Mouse (Mus musculus) cortical plate, adult 2 months (tissue): ENCODE measurements around the gene Nlgn1. TPM values are rescaled to one million over a fixed set of nuclear protein-coding genes. Genes with fewer than 3 reads are reported as not detected.

Experiments
- H3K27ac ChIP-seq: fragments of 200-500 bp; 2 replicates; pipeline ENCODE4 v1.5.1; 2012; ENCODE audit warnings: low read length, control low read depth, inconsistent platforms; ENCODE audit not compliant: insufficient read depth
- H3K4me1 ChIP-seq: fragments of 200-500 bp; 2 replicates; pipeline ENCODE4 v1.6.1; 2011; ENCODE audit warnings: low read length; ENCODE audit not compliant: control insufficient read depth, insufficient read depth
- H3K4me3 ChIP-seq: fragments of 200-500 bp; 2 replicates; pipeline ENCODE4 v1.5.1; 2011; ENCODE audit warnings: mild to moderate bottlenecking, low read length, control low read depth; ENCODE audit not compliant: insufficient read depth
- CTCF ChIP-seq: fragments of 200-500 bp; IDR thresholded peaks from 2 replicates; pipeline ENCODE4 v1.5.1; 2011; ENCODE audit warnings: mild to moderate bottlenecking, control low read depth, low read length; ENCODE audit not compliant: insufficient read depth; ENCODE audit errors: extremely low read depth
- POLR2A ChIP-seq: fragments of 200-500 bp; IDR thresholded peaks from 2 replicates; pipeline ENCODE4 v1.6.1; 2011; ENCODE audit warnings: mild to moderate bottlenecking, low read length, control low read depth; ENCODE audit not compliant: insufficient read depth; ENCODE audit errors: extremely low read depth
- polyA plus RNA-seq: library from polyadenylated mRNA; depleted of rRNA; stranded (reverse); fragments of >200 nt; gene quantifications from 2 replicates; pipeline ENCODE4 v1.2.3, GENCODE M21; 2012

The Nlgn1 gene
- polyA plus RNA-seq, 1 experiment = 33.0 TPM

DNA sequence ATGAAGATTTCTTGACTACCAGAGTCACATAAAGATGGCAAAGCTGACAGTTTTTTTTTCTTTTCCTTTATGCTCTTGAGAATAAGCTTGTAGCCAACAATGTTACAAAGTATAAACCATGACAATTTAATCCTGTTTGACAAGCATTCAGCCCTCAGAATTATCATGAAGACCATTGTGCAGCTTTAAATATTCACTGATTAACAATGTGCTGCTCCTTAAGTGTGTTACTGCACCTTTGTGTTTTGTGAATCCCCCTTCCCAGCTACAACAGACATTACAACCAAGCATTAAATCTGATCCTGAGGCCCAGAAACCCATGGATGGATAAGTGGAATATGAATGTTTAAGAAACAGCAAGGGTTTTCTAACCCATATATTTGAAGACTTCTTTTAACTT, 434.8 kb downstream of the Nlgn1 start:
- no peak overlapping the region for H3K4me3 ChIP-seq
- no peak overlapping the region for H3K27ac ChIP-seq
- TF ChIP-seq POLR2A = no peak
- no peak for TF ChIP-seq CTCF
- H3K4me1 ChIP-seq = no peaks in the 10 kb centered on the region; the same call in 1 of the 2 replicates

DNA sequence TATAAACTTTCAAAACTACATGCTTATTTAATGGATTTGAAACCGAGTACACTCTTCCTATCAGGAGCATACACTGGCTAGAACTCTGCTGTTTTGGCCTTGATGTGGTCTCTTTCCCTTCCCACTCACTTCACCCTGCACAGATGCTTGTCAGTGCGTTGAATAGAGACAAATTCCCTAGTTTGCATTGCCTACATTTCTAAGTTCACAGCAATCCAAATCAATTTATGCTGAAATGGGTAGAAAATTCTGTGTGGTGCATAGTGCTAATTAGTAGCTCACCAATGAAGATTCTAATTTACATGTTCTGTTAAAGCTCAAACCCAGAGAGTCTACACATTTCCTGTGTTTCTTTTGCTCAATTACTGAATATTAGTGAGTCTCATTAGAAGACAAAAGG, 447.5 kb downstream of the Nlgn1 start:
- Histone ChIP-seq H3K4me1 (no peaks in the 10 kb centered on the region), H3K27ac (no peak overlapping the region), H3K4me3 (no peak overlapping the region)
- TF ChIP-seq POLR2A (no peak), CTCF (no peak)

- no peaks in the 10 kb centered on the region; the same call in 1 of the 2 replicates for H3K4me1 ChIP-seq
- TF ChIP-seq CTCF (no peak), POLR2A (no peak)
- H3K27ac ChIP-seq = no peak overlapping the region
- no peak overlapping the region for H3K4me3 ChIP-seq
Measured at GRCm38 (mm10) chr3:25869161-25869560, 463.1 kb downstream of the Nlgn1 start.

- no peaks in the 10 kb centered on the region; the same call in 1 of the 2 replicates for H3K4me1 ChIP-seq
- TF ChIP-seq CTCF (no peak), POLR2A (no peak)
- H3K4me3 ChIP-seq = no peak overlapping the region
- H3K27ac ChIP-seq = no peak overlapping the region
Measured at GRCm38 (mm10) chr3:25858384-25858783, 473.9 kb downstream of the Nlgn1 start.

DNA sequence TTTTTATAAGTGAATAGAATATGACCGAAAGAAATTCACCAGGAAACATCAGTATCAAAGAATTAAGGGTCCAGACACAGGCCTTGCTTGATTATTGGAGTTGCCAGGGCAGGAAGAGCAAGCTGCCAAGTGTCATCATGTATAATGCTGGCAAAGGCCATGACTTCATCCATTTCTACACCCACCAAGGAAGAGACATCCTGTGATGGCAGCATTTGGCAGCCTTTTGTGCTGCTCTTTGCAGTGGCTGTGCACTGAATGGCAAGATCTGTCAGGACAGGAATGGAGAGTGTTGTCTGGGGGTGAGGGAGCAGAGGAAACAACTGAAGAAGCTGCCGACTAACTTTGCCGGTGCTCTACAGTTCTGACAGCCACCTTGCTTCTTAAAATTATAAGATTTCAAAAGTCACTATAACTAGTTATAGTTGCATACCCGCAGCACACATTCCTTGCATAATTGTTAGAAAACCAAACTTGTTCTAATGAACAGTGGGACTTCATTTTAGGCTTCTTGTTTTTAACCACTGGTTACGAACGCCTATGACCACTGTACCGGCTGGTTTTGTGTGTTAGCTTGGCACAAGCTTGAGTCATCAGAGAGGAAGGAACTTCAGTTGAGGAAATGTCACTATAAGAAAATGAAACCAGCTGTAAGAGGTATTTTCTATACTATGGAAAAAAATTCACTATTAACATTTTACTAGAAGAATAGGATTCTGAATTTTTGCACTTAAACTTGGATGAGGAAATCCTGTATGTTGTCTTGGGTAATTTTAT, 487.4 kb downstream of the Nlgn1 start:
- Histone ChIP-seq H3K4me3 (no peak overlapping the region), H3K27ac (no peak overlapping the region), H3K4me1 (no peaks in the 10 kb centered on the region)
- no peak for TF ChIP-seq CTCF

DNA sequence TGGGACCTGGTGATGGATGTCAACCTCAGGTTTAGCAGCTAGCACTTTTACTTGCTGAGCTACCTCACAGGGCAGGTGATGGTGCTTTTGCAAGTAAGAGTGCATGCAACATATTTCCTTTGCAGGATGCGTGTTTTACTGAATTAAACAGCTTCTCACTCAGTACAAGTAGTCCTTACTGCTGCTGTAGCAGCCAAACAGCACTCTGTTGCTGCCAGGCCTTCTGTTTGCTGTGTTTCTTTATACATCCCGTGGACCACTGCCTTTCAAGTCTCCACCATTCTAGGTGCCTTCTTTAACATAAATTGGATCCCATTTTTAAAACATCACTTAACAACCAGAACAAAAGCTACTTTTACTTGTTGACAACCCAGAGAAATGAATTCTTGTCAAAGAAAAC, 502.0 kb downstream of the Nlgn1 start:
- Histone ChIP-seq H3K27ac (no peak overlapping the region), H3K4me1 (peaks cover 4% of the 10 kb centered on the region), H3K4me3 (no peak overlapping the region)
- TF ChIP-seq POLR2A = no peak
- TF ChIP-seq CTCF = no peak

DNA sequence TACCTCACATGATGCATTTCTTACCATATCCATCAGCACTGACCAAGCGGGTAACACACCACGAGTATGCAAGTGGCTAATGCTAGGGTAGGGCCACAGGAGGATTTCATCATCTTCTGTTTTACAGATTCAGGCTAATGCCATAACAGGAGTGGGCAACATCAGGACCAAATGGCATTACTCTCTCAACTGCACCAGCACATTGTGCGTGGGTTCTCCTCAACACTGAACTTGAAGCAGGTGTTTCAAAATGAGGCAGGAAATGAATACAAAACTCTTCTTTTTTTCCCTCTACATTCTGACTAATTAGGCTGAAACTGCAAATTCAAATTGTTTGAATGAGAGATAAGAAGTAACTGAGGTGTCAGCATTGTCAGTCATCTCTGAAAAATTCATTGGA, 518.9 kb downstream of the Nlgn1 start:
- no peak for TF ChIP-seq CTCF
- no peak for TF ChIP-seq POLR2A
- Histone ChIP-seq H3K4me1 (no peaks in the 10 kb centered on the region; the same call in 1 of the 2 replicates), H3K27ac (no peak overlapping the region), H3K4me3 (no peak overlapping the region)

DNA sequence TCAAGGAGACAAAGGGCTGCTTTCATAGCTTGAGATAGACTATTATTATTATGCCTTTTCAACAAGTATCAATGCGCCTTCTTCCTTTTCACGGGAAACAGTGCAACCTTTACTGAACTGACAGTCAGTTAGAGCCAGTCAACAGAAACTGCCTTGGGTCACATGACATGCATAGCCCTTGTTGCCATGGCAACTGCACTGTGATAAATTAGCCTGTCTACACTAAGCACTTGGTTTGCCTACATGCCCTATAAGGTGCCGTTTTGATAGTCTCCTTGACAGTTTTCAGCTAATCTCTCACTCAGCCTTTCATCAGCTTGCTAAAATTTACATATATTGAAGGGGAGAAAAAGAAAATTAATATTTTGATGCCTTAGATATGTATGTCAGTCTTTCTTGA, 524.7 kb downstream of the Nlgn1 start:
- H3K4me1 ChIP-seq = peaks cover 2% of the 10 kb centered on the region
- TF ChIP-seq CTCF = no peak
- TF ChIP-seq POLR2A = no peak
- no peak overlapping the region for H3K27ac ChIP-seq
- H3K4me3 ChIP-seq = no peak overlapping the region

GRCm38 (mm10) chr3:25781651-25782050, 550.6 kb downstream of the Nlgn1 start:
- no peaks in the 10 kb centered on the region for H3K4me1 ChIP-seq
- H3K4me3 ChIP-seq = no peak overlapping the region
- H3K27ac ChIP-seq = no peak overlapping the region
- TF ChIP-seq POLR2A = no peak
- TF ChIP-seq CTCF = no peak

DNA sequence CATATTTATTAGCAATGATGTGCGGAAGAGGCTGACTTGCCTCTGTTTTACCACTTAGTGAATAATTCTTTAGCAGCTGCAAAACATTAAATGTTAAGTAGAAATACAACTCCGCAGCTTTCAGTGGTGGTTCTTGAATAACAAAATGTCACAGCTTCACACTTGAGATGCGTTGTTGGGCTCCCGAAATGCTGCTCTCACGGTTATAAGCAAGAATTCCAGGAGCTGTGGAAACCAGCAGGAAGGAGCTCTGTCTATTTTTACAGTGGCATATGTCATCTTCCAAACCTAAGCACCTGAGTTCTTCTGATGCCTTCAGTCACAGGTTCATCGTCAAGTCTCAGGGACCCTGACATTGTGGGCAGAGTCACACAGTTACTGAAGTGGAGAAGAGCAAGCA, 556.8 kb downstream of the Nlgn1 start:
- peaks cover 9% of the 10 kb centered on the region for H3K4me1 ChIP-seq
- H3K27ac ChIP-seq = no peak overlapping the region
- TF ChIP-seq POLR2A (no peak), CTCF (no peak)
- H3K4me3 ChIP-seq = no peak overlapping the region
